Mouse (Mus musculus): ENCODE results near the gene Phykpl. TPM values are rescaled to one million over a fixed set of nuclear protein-coding genes. Genes with fewer than 3 reads are reported as not detected.
"Not testable (repeated sequence)": the region's sequence is repeated elsewhere in the genome, so short reads cannot be mapped to it uniquely, and the experiment has no call there.

Phykpl gene
- polyA plus RNA-seq, 1 experiment from 2014 or later = 16.9 TPM

DNA sequence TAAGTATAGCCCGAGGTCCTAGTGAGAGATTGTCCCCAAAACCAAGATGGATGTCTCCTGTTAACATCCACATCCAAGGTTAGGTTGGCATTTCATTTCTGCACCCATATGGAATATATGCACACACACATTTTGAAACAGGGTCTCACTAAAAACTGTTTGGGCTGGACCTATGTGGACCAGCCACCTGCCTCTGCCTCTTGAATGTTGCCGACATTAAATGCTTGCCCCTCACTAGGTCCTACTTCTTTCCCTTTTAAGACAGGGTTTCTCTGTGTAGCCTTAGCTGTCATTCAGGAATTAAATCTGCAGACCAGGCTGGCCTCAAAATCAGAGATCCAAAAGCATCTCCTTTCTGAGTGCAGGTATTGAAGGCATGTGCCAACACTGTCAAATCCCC lies 13.0 kb downstream of the Phykpl start:
- no peaks in the 10 kb centered on the region for H3K9me3 ChIP-seq
- H3K27ac ChIP-seq = no peak overlapping the region
- 87% methylated on average over 2 of the region's 2 CpGs for WGBS
- no peak overlapping the region for H3K9ac ChIP-seq (replicated peaks)
- peaks cover 100% of the 10 kb centered on the region for H3K36me3 ChIP-seq
- peaks cover 16% of the 10 kb centered on the region for H3K4me1 ChIP-seq (replicated peaks)
- H3K27me3 ChIP-seq = no peaks in the 10 kb centered on the region
- no peak for ATAC-seq (ENCODE audit: insufficient number of reproducible peaks, insufficient read depth, low FRiP score, low TSS enrichment, low read depth)
- no peak overlapping the region for H3K4me3 ChIP-seq (replicated peaks)
- H3K4me2 ChIP-seq = no peak overlapping the region

DNA sequence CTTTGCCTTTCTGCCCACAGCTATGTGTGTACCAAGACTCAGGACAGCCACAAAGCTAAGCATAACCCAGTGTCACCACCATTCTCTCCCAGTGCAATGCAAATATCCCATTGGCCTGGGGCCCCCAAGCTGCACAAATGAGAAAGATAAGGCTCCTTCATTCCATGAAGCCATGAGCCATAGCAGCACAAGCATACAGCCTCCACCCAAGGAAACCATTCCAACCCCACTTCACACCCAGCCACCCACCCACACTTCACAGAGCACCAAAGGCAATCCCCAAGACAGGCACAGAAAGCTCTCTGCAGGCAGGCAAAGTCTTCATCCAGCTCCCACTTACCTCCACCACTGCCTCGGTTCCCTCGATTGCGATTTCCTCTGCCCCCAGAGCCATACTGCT lies 17.7 kb downstream of the Phykpl start:
- WGBS = 97% methylated on average over 3 of the region's 3 CpGs
- Histone ChIP-seq H3K9me3 (no peaks in the 10 kb centered on the region), H3K4me2 (no peak overlapping the region; the same call in 1 of the 2 replicates), H3K27ac (no peak overlapping the region), H3K4me3 (replicated peaks) (no peak overlapping the region), H3K36me3 (peaks cover 83% of the 10 kb centered on the region), H3K27me3 (no peaks in the 10 kb centered on the region), H3K4me1 (replicated peaks) (peaks cover 46% of the 10 kb centered on the region), H3K9ac (replicated peaks) (no peak overlapping the region; the same call in 1 of the 2 replicates)
- ATAC-seq (ENCODE audit: insufficient number of reproducible peaks, insufficient read depth, low FRiP score, low TSS enrichment, low read depth) = no peak

DNA sequence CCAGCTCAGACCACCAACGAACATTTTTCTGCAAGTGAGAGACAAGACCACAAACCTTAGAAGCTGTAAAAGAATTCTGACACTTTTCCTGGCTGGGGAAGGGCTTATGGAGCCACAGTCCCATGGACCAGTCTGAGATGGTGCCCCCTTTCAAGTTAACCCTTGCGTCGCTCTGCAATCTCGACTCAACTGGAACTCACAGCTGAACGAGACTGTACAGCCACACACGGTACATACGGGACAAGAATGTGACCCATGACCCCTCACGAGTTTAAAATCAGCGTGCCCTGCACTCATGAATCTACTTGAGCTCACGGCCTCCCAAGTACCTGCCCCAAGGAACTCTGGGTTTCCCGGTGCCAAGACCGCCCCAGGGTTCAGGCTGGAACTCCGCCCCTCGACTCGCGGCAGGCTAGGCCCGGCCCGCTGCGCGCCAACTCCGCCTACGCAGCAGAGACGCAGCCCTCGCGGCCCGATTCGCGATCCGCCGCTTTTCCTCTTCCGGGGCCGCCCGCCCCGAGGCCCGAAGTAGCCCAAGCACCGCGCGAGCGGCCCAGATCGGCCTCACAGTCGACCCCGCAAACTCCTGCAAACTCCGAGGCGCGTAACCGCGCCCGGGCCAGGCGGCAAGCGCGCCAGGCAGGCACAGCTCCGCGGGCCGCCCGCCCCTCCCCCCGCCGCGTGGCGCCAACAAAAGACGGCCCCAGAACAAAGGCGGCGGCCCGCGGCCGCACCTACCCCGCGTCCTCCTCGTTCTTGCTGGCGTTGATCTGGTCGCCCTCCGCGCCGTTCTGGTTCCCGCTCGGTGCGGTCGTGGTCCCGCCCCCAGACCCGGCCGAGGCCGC lies 21.3 kb downstream of the Phykpl start:
- ATAC-seq (ENCODE audit: insufficient number of reproducible peaks, insufficient read depth, low FRiP score, low TSS enrichment, low read depth) = peak; percentile 79
- H3K27ac ChIP-seq = peak overlapping the region; percentile 97
- no peaks in the 10 kb centered on the region for H3K9me3 ChIP-seq
- peak overlapping the region; percentile 100 for H3K4me3 ChIP-seq (replicated peaks)
- H3K4me2 ChIP-seq = peak overlapping the region; percentile 91
- H3K4me1 ChIP-seq (replicated peaks) = peaks cover 51% of the 10 kb centered on the region
- H3K36me3 ChIP-seq = peaks cover 48% of the 10 kb centered on the region
- peak overlapping the region; percentile 100 for H3K9ac ChIP-seq (replicated peaks)
- WGBS = under 1% methylated on average over 79 of the region's 81 CpGs
- H3K27me3 ChIP-seq = no peaks in the 10 kb centered on the region

DNA sequence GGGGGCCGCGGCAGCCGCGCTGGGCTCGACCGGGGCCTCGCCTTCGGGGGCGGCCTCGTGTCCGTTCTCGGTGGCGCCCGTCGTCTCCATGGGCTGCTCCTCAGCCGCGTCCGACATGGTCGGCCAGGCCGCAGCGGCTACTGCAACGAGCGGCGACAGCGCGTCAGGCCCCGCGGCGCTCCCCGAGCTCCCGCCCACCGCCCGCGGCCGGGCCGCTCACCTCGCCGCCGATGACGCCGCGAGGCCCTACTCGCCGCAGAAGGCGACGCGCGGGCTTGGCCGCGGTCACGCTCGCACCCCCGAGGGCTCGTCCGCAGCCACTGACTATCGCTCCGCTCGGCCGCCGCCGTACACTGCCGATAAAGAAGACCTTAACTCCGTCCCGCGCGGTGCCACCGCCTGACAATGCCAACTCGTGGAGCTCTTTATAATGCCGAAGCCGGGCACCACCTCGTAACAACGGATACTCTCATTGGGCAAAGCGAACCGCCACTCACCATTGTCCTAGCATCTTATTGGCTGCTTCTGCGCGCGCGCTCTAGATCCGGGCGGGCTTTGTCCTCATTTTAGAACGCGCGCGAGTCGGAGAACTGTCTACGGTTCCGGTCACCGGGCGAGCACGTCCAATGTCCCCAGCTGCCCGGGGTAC lies 22.0 kb downstream of the Phykpl start, which contains the start of gene Hnrnpab:
Gene Hnrnpab (minus strand): TSS at position 401 of the 649 bp plus-strand sequence.
- ATAC-seq (ENCODE audit: insufficient number of reproducible peaks, insufficient read depth, low FRiP score, low TSS enrichment, low read depth) = peak; percentile 94
- Histone ChIP-seq H3K27ac (peak within 1 kb of the TSS; percentile 97), H3K4me1 (replicated peaks) (peaks cover 44% of the 10 kb centered on the region), H3K4me2 (peak within 1 kb of the TSS; percentile 91), H3K4me3 (replicated peaks) (peak within 1 kb of the TSS; percentile 100), H3K27me3 (no peaks in the 10 kb centered on the region), H3K36me3 (peaks cover 40% of the 10 kb centered on the region), H3K9me3 (no peaks in the 10 kb centered on the region), H3K9ac (replicated peaks) (peak within 1 kb of the TSS; percentile 100)
- WGBS = under 1% methylated on average over 86 of the region's 91 CpGs

DNA sequence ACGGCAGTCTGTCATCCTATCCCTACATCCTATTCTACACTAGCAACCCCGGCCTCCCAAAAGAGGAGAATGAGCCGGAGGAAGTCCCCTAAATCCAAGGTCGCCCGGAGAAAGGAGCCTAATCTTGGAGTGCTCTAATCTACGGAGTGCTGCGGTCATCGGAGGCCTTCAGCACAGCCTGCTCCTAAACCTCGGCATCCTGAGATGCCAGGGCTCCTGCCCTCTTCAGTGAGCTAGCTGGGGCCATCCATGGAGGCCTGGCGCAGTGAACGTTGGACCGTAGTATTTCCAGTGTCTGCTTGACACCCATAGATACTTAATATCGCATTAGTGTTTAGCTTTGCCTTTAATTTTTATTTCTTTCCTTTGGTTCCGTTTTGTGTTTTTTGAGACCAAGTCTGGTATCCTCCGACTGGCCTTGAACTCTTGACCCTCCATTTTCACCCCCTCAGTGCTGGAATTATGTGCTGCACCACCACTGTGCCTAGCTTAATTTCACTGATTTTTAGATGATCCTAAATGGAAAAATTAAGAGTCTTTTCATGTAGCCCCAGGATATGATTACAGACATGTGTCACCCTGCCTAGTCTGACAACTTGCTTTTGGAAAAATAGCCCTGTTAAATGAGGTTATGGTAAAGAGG lies 22.7 kb downstream of the Phykpl start:
- no peaks in the 10 kb centered on the region for H3K9me3 ChIP-seq
- peak; percentile 62 for ATAC-seq (ENCODE audit: insufficient number of reproducible peaks, insufficient read depth, low FRiP score, low TSS enrichment, low read depth)
- H3K4me2 ChIP-seq = peak overlapping the region; percentile 72
- H3K4me3 ChIP-seq (replicated peaks) = peak overlapping the region; percentile 100
- H3K27me3 ChIP-seq = no peaks in the 10 kb centered on the region
- 10% methylated on average over 15 of the region's 15 CpGs for WGBS
- H3K36me3 ChIP-seq = peaks cover 34% of the 10 kb centered on the region
- H3K4me1 ChIP-seq (replicated peaks) = peaks cover 38% of the 10 kb centered on the region
- peak overlapping the region; percentile 97 for H3K27ac ChIP-seq
- peak overlapping the region; percentile 100 for H3K9ac ChIP-seq (replicated peaks)

DNA sequence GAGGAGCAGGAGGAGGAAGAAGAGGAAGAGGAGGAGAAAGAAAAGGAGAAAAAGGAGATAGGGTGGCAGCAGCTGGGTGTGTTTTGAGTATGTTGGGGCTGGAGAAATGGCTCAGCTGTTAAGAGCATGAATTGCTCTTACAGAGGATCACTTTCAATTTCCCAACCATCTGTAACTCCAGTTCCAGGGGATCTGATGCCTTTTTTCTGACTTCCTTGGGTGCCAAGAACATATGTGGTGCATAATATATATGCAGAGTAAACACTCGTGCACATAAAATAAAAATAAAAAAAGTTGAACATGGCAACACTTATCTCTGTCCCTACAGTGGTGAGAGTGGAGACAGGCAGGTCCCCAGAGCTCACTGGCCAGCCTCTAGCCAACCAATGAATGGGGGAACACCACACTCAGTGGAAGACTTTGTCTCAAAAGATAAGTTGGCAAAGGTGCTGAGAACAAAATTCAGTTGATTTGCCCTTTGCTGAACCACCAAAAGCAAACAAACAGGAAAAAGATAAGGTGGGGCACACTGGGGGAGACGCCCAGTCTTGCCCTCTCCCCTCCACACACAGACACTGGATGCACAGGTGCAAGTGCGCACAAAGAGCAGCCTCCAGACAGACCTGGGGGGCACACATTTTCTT lies 24.8 kb downstream of the Phykpl start:
- Histone ChIP-seq H3K4me1 (replicated peaks) (peaks cover 17% of the 10 kb centered on the region), H3K27ac (no peak overlapping the region), H3K9me3 (no peaks in the 10 kb centered on the region), H3K27me3 (no peaks in the 10 kb centered on the region), H3K4me2 (no peak overlapping the region), H3K4me3 (replicated peaks) (no peak overlapping the region), H3K36me3 (peaks cover 12% of the 10 kb centered on the region), H3K9ac (replicated peaks) (no peak overlapping the region)
- no peak for ATAC-seq (ENCODE audit: insufficient number of reproducible peaks, insufficient read depth, low FRiP score, low TSS enrichment, low read depth)
- 90% methylated on average over 3 of the region's 3 CpGs for WGBS

DNA sequence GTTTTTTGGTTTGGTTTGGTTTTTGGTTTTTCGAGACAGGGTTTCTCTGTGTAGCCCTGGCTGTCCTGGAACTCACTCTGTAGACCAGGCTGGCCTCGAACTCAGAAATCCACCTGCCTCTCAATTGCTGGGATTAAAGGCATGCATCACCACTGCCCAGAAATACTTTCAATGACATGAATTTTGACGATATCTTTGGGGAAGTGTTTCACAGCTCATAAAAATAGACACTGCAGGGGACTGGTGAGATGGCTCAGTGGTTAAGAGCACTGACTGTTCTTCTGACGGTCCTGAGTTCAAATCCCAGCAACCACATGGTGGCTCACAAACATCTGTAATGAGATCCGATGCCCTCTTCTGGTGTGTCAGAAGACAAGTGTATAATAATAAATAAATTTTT lies 25.4 kb downstream of the Phykpl start:
- H3K27ac ChIP-seq; ATAC-seq (ENCODE audit: insufficient number of reproducible peaks, insufficient read depth, low FRiP score, low TSS enrichment, low read depth); H3K27me3 ChIP-seq; H3K9ac ChIP-seq (replicated peaks); H3K4me2 ChIP-seq; H3K9me3 ChIP-seq; H3K4me3 ChIP-seq (replicated peaks); H3K36me3 ChIP-seq: not testable (repeated sequence)
- H3K4me1 ChIP-seq (replicated peaks) = peaks cover 13% of the 10 kb centered on the region
- WGBS = 86% methylated on average over 5 of the region's 5 CpGs

DNA sequence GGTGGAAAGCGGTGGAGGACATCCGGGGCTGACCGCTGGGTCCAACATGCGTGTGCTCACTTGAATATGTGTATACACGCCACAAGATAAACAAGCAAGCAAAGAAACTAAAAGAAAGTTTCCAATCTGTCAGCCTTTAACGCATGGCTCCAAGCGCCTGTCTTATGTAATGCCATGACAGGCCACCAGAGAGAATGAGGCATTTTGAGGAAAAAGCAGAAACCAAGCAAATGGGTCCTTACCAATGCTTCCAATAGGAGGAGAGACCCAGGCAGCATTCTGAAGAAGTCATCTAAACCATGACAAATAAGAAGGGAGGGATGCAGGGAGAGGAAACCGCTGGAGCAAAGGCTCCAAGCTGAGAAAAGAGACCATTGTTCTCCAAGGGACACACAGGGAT lies 29.7 kb downstream of the Phykpl start:
- ATAC-seq (ENCODE audit: insufficient number of reproducible peaks, insufficient read depth, low FRiP score, low TSS enrichment, low read depth) = no peak
- H3K36me3 ChIP-seq = no peaks in the 10 kb centered on the region
- no peak overlapping the region for H3K27ac ChIP-seq

DNA sequence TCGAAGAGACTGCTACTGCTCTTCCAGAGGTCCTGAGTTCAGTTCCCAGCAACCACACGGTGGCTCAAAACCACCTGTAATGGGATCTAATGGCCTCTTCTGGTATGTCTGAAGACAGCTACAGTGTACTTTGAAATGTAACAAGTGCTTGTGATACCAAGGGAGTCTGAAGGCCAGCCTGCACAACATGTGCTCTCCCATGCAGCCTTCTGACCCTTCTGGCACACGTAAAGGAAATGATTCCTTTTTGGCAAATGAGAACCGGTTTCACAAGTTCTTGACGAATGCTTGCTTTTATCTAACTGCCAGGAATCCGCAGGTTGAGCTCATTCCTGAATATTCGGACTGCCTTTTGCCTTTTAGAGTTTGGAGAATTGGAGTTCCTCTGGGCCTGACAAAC lies 30.6 kb downstream of the Phykpl start:
- H3K27me3 ChIP-seq = no peaks in the 10 kb centered on the region
- peak overlapping the region; percentile 80 for H3K27ac ChIP-seq
- no peaks in the 10 kb centered on the region for H3K9me3 ChIP-seq
- peaks cover 13% of the 10 kb centered on the region for H3K4me1 ChIP-seq (replicated peaks)
- H3K4me2 ChIP-seq = peak overlapping the region; percentile 69
- H3K4me3 ChIP-seq (replicated peaks) = peak overlapping the region; percentile 37
- ATAC-seq (ENCODE audit: insufficient number of reproducible peaks, insufficient read depth, low FRiP score, low TSS enrichment, low read depth) = no peak
- peak overlapping the region; percentile 57 for H3K9ac ChIP-seq (replicated peaks)
- WGBS = 43% methylated on average over 7 of the region's 7 CpGs
- H3K36me3 ChIP-seq = no peaks in the 10 kb centered on the region

More for the DNA sequence above, 29.7 kb downstream of the Phykpl start:
- Histone ChIP-seq H3K9ac (replicated peaks) (no peak overlapping the region), H3K4me3 (replicated peaks) (no peak overlapping the region), H3K9me3 (no peaks in the 10 kb centered on the region), H3K27me3 (no peaks in the 10 kb centered on the region), H3K4me1 (replicated peaks) (peaks cover 11% of the 10 kb centered on the region), H3K4me2 (no peak overlapping the region)
- 84% methylated on average over 8 of the region's 8 CpGs for WGBS

DNA sequence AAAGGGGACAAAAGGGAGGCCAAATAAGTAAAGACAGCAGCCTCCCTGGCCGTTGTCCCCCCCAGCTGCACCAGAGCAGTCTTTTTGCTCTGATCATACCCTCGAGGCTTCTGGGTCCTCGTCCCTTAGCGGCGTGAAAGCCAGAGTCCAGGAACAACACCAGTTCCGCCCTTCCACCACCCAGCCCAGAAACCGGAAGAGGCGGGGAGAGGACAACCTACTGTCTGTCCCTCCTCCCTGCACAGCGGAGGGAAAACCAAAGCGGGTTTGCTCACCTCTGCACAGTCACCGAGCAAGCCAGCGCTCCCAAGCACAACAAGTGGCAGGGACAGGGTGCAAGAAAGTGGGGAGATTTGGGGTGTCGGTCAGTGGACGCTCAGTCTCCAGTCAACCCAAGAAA lies 31.0 kb downstream of the Phykpl start:
- Histone ChIP-seq H3K9me3 (no peaks in the 10 kb centered on the region), H3K4me2 (peak overlapping the region; percentile 69), H3K4me3 (replicated peaks) (peak overlapping the region; percentile 37), H3K27ac (peak overlapping the region; percentile 80), H3K4me1 (replicated peaks) (peaks cover 18% of the 10 kb centered on the region), H3K9ac (replicated peaks) (peak overlapping the region; percentile 57), H3K36me3 (no peaks in the 10 kb centered on the region), H3K27me3 (no peaks in the 10 kb centered on the region)
- WGBS = 3% methylated on average over 14 of the region's 14 CpGs
- ATAC-seq (ENCODE audit: insufficient number of reproducible peaks, insufficient read depth, low FRiP score, low TSS enrichment, low read depth) = no peak; the same call in 1 of the 2 replicates
